Mouse (Mus musculus): Measurements from ENCODE around the gene Eea1. TPM values are rescaled to one million over a fixed set of nuclear protein-coding genes. Genes with fewer than 3 reads are reported as not detected.

Gene Eea1
- total RNA-seq, 2 experiments from 2014 or later, result 26.2 to 27.2 TPM

DNA sequence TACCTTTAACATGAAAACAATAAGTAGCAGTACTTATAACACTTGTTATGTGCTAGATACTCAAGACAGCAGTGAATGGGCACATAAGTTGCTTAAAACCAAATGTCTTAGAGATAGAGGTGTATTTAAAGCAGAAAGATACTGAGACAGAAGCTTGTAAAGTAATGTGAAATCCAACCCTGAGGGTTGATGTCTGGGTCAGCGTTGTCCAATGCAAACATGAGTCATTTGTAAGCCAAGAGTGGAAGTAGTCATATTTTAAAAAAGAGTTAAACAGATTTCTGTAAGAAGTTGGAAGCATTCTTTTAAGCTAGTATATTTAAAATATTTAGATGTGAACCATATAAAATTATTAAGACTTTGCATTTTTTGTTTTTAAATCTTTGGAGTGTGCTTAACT, 4.6 kb downstream of the Eea1 start:
- no peak for DNase-seq

DNA sequence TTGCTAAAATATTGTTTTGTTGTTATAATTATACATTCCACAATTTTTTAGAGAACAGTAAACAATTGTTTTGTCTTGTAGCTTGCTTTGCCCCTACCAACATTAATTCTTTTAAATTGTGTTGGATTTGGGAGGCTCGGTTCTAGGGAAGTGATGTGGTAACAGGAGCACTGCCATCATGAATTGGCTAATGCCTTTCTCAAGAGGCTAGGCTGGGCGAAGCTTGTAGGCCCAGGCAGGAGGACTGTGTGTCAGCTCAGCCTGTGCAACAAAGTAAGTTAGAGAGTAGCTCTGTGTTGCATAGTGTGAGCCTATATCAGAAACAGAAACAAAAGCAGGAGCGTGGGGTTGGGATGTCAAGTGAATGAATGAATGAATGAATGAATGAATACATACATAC, 9.0 kb downstream of the Eea1 start:
- no peak for DNase-seq

DNA sequence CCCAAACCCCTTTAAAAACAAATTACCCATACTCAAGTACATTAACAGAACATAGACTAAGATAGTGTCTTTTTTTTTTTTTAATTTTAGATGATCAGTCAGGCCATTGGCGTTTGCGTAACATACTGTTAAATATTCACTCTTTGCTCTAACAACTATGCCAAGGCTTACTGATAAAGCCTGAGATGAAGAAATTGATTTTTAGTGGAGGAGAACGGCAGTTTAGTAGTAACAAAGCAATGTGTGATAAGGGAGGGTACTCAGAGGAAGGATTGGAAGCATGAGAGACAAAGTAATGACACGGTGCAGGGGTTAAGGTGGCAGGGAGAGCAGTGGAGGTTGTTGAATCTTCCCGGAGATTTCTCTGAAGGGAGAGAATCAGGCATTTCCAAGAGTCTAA, 9.7 kb downstream of the Eea1 start:
- DNase-seq, result no peak

DNA sequence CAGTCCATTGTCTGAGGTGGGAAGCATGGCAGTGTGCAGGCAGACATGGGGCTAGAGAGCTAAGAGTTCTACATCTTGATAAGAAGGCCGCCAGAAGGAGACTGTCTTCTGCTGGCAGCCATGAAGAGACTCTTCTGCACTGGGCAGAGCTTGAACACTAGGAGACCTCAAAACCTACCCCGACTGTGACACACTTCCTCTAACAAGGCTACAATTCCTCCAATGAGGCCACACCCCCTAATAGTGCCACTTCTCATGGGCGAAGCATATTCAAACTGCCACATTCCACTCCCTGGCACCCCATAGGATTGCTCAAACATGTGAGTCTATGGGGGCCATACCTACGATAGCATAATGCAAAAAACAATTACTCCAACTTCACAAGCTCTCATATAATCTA, 10.3 kb downstream of the Eea1 start:
- DNase-seq, result no peak

DNA sequence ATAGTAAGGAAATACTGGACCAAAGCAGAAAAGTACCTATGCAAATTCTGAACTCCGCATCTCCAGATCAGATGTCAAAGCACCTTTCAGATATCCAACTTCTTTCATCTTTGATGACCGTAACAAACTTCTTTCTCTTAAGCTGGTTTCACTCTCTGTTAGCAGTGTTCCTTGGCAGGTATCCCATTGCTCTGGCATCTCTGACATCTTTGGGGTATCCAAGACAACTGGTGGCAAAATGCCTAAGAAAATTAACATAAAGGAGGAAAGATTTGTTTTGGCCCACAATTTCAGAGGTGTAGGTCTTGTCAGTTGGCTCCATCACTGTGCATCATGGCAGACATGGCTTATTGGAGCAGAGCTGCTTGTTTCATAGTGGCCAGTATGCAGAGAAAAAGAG, 10.9 kb downstream of the Eea1 start:
- DNase-seq, result no peak

DNA sequence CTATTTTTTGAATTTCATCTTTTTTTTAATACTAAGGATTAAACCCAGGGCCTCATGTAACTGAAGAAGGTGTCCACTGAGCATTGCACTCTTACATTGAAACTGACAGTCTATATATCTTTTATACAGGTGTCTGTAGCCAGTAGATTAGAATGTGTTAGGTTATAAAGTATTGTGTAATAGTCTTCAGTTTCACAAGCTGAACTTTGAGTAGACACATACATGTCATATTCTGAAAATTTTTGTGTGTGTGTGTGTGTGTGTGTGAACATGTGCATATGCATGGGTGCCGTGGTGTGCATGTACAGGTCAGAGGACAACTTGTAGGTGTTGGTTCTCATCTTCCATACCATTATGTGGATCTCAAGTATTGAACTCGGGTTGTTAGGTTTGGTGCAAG, 16.2 kb downstream of the Eea1 start:
- no peak for DNase-seq

DNA sequence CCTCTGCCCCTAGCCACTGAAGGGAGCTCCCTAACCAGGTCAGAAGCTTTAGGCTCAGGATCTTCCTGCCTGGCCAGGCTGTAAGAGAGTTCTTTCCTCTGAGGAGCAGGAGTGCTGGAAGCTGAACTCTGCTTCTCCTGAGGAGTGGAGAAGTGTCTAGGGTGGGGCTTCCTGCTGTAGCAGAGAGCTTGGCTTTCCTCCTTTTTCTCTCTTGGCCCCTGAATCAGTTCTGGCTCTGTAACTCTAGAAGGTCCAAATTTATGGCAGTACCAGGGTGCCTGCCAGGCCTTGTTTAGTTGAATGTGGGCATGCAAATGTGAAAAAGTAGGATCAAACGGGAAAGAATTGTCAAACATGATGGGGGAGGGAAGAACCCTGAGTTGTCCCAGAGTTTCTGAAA, 17.1 kb downstream of the Eea1 start:
- DNase-seq, result no peak

DNA sequence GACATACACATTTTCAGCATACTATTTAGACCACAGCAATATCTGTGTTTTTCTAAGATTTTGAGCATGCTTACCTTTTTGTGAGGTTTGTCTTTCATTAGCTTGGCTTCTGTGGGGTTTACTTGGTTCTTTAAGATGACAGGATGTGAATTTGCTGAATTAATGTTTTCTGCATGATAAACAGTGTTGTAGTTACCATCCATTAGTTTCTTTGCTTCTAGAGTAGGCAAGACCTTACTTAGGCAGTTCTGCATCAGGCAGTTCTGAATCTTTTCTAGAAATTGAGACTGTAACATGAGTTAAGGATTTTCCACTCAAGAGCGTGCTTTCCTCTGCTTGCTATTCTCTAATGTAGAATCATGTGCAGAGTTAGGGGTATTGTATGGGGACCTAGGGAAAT, 24.2 kb downstream of the Eea1 start:
- DNase-seq, result no peak

DNA sequence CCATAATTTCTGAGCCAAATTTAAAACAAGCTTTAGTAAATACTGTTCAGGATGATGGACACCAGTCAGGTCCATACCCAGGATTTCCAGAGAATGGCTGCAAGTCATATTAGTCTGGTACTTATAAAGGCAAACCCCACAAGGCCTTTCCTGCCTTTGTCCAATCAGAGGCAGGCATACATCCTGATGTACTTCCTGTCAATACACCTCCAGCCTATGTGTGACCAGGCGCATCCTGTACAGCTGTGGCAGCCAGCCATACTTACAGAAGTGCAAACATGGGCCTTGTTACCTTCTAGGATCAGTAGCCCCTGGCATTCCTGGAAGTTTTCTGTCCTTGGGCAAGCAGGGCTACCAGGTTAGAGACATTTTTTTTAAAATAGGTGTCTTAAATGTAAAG, 29.2 kb downstream of the Eea1 start:
- no peak for DNase-seq

DNA sequence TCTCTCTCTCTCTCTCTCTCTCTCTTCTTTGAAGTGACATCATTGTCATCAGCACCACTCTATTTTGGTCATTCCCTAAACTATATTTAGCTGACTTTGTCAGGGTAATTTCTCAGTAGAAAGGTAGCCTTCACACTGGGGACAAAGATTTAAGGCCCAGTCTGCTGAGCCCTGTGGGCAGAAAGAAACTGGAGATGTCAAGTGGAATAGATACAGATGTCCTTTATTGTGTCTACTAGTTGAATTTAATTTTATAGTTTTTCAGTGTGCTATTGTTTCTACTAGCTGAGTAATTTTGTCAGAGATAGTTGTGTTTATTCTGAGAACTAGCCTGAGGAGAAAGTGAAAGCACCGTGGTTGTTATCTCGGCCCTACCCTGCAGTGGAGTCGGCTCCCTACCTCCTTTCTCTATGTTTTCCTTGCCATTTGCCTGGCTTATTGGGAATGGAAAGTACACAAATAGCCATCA, 30.3 kb downstream of the Eea1 start:
- no peak for DNase-seq

DNA sequence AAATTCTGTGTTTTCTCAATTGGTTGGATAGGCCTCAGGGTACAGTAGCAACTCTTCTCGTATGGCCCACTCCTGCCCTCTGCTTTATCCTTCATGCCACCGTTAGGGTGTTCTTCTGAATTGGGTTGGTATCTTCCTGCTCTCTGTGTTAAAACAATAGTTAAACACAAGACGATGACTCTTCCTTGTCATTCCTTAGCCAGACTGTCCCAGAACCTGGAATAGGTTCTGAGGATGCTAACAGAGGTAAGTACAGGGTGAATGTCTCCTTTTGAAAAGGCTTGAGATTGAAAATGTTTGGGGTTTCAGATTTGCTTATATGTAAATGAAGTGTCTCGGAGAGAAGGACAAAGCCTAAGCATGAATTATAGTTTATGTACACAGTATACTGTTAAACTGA, 30.9 kb downstream of the Eea1 start:
- DNase-seq, result no peak

DNA sequence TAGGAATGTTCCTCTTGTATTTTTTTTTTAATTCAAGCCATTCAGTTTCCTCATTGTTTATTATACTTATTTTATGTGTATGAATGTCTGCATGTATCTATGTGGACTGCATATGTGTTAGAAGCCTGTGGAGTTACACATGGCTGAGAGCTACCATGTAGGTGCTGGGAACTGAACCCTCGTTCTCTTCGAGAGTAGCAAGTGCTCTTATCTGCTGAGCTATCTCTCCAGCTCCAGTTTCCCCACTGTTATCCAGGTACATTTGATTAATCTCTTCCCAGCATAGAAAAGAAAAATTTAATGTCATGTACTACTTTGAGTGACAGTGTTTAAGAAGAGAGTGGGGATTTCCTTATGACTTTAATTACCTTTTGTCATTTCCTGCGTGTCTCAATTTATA, 31.5 kb downstream of the Eea1 start:
- DNase-seq, result no peak

DNA sequence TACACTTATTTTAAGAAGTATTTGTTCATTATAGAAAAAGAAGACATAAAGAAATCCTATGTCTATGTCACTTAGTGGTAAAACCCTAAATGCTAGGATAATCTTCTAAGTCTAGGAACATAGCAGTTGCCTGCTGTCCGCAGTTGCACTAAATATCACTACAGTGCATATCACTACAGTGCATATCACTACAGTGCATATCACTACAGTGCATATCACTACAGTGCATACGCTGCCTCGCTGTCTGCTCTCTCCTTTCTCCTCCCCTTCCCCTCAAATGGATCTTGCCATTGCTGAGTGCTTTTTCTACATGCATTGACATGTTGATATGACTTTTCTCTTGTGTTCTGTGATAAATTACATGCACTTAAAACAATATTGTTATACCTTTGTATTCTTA, 34.0 kb downstream of the Eea1 start:
- no peak for DNase-seq

DNA sequence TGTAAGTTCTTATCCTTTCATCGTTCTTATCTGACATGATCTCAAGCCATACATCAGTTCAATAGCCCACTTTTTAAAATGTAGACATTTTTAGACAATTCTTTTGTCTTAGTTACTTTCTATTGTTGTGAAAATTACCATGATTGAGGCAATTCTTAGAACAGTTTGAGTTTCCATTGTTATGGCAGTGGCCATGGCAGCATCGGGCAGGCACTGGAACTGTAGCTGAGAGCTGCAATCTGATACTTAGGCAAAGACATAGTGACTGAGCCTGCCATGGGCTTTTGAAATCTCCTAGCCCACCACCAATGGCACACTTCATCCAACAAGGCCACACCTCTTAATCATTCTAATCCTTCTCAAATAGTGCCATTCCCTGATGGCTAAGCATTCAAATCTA, 36.3 kb downstream of the Eea1 start:
- no peak for DNase-seq

DNA sequence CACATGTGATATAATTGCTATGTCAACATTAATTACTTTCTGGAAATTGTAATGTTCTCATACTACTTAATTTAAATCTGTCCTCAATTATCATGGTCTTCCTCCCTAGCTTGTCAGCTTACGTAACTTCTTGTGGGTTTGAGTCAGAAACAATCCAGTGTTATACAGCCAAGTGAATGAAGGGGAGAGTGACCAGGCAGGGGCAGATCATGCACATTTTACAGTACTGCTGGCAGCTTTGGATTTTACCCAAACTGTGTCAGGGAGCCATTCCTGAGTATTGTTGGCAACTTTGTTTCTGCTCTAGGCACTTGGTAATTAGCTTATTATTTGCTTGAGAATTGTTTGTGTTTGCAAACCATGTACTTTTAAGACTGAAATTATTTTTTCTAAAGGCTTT, 49.3 kb downstream of the Eea1 start:
- DNase-seq, result no peak

DNA sequence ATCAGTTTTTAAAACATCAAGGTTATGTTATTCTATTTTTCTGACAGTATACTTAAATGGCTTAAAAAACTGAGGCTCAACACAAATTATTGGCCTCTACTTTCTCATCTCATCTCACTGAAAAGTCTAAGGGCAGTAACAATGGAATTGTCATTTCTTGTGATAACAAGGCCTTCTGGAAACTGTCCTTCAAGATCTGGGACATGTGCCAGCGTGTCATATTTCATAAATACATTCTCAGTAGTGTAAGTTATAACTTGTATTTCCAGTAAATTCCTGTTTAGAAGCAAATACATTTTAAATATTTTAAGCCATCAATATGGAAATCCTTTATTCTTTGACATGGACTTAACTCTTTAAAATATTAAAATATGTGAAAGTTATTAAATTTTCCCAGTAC, 50.7 kb downstream of the Eea1 start:
- peak; percentile 54 for DNase-seq

DNA sequence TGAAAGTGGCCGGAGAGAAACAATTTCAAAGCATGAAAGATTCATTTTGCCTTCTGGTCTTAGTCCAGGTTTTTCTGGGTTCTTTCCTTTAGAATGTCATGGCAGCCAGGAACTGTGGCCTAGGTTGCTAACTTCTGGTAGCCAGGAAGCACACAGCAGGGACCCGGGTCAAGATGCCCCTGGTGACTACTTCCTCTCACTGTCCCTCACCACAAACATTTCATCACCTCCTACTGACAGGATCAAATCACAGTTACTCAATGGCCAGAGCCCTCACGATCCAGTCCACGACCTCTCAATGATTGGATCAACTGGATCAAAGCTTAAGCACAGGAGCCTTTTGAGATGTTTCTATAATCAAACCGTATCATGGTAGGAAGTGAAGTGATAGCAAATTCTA, 60.5 kb downstream of the Eea1 start:
- DNase-seq, result no peak

DNA sequence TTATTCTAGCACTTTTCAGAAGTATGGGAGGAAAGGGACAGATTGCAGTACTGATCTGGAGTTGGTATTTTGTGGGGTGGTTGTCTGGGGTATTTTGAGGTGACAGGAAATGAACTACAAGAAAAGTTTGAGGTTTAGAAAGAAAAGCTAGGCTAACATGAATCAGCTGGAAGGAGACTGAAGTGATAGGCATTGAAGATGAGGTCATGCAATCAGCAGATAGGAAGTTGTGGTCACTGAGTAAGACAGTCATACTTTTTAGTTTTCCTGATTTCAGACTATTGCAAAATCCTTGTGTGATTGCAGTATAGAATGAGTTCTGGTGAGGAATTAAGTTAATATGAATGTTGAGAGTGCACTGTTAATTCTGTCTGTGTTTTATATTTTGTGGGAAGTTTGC, 75.3 kb downstream of the Eea1 start:
- DNase-seq, result no peak

DNA sequence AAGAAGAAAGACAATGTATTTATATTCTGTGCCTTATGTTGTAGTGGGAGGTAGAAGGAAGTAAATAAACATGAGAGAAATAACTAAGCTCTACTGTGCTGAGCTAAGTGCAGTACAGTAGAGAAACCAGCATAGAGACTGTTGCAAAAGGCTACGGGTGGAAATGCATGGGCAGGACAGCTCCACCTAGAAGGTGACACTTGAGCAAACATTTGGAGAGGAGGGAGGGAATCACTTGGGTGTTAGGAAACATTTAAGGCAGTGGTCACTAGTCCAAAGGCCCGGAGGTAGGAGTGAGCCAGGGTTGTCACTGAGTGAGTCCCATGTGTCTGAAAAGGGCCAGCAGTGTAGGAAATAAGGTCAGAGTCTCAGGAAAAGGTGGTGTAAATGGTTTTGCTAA, 77.0 kb downstream of the Eea1 start:
- peak; percentile 8 for DNase-seq

DNA sequence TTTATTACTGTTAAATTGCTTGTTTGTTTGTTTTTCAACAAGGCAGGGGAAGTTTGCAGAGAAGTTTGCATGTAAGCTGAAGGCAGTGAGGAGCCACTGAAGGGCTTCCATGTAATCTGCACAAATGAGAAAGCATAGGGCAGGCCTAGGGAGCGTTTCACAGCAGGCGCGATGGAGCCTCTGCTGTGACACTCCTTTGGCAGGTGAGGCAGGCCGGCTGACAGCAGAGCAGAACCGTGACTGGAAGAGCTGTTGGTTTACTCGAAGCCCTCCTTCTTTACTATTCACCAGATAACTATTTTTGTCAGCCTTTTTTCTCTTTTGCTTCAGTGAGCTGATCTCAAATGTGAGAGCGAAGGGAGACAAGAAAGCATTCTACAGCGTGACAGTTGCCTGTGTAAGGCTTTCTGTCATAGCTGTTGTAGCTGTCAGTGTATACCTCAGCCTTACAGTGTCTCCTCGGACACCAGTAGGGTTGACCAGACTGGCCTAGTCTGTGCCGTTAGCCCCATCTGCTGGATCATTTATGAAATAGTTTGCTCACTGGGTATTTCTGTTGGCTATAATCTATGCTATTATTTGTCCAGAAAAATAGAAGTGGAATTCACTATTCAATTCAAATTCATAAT, 93.0 kb downstream of the Eea1 start:
- DNase-seq, result peak; percentile 47

DNA sequence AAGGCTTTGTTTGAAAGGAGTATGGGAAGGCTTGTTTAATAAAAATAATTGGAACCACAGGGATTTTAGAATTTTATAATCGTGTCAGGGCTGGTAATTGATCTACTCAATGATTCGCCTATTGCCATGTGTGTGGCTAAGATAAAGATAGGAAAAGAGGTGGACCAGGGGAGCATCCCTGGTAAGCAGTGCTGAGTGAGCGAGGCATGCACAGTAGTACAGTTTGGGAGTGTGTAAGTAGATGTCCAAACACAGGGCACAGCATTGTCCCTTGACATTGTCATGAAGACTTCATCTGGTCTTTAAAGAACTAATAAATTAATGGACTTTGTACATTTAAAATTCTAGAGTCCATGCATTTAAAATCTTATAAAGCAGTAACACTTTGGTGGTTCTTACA, 93.7 kb downstream of the Eea1 start:
- no peak for DNase-seq

DNA sequence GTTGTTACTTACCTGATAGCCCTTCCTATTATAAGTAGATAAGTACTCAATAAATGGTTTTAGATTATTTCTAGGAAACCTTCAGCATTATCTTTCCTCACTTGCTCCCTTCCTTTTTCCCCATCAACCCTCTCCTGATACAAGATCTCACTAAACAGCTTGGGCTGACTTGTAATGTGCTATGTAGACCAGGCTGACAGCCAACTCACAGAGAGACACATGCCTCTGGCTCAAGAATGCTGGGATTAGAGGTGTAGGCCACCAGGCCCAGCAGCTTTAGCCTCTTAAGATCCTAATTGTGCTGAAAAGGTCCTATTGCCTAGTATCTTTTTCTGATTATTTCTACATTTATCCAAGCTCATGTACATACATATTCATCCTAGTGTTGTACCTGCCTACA, 95.5 kb downstream of the Eea1 start:
- no peak for DNase-seq

DNA sequence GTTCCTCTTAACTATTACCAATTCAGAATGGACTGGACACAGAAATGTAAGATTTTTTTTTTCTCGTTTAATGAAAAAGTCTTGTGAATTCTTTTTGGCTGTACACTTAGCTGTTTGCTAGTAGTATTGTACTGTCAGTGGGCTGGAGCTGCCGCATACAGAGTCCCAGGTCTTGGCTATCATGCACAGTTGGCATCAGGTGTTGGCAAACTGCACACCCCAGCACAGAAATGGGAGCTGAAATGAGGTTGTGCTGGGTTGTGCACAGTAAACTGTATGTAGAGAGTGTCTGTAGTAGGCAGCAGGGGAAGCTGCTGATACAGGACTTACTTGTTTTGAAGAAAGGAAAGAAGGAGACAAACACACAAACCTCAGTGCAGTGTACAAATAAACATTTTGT, 103.8 kb downstream of the Eea1 start:
- DNase-seq, result peak; percentile 18

DNA sequence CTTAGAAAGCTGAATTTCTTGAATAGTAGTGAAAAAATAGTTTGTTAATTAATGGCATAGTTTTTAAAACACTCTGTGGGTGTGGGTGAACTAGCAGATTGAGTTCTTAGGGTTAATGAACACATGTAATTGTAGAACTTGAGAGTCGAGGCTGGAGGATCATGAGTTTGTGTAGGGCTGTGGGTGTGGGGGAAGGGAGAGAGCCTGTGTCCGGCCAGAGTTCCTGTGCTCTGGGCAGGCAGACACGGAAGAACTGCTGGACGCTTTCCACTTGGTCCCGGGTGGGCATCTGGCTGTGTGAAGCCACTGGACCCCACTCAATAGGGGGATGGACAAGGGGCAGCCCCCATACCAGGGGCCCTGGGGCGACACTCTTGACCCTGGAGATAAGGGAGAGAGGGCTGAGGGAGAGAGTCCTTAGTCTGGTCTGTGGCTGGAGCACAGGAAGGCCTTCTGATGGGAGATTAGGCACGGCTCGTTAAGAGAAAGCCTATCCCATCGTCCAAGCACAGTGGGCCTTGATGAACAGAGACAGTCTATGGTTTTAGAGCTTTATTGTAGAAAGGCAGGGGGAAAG, 107.6 kb downstream of the Eea1 start:
- DNase-seq, result no peak

DNA sequence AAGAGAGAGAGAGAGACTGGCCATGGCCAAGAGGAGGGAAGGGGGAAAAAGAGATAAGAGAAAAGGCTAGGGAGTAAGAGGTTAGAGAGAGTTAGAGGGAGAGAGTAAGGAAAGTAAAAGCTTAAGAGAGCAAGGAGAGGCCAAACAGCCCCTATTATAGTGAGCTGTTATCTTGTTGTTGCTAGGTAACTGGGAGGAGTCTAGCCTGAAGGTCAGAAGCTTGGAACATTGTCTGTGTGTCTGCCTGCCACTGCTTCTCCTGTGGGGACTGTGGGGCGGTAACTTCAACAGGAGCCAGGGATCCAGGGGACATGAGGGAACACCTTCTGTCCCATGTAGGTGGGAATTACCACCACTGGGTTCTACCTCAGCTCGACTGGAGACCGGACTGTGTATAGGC, 108.1 kb downstream of the Eea1 start:
- DNase-seq, result peak; percentile 12
